Mouse (Mus musculus) left cerebral cortex, adult 11 months (tissue): ENCODE measurements at regions not wholly inside any gene's neighbourhood (a gene's known extent, or its start where the extent isn't known, plus 50 kb on each side); places are given as distances from the start of the nearest gene placed in this dataset.
"Not testable (repeated sequence)": the region's sequence is repeated elsewhere in the genome, so short reads cannot be mapped to it uniquely, and the experiment has no call there.

Experiments used
- DNase-seq: peaks from one replicate; pipeline ENCODE4 v3.0.0; 2022; ENCODE audit warnings: low spot score

GRCm38 (mm10) chr14:17057355-17057754 lies 238.4 kb upstream of the Rarb start:
- no peak for DNase-seq

- no peak for DNase-seq
Measured at GRCm38 (mm10) chr14:17055741-17056140, 236.8 kb upstream of the Rarb start.

GRCm38 (mm10) chr14:17054381-17054780 lies 235.4 kb upstream of the Rarb start:
- no peak for DNase-seq

GRCm38 (mm10) chr14:17046808-17047207 lies 227.9 kb upstream of the Rarb start:
- no peak for DNase-seq

DNA sequence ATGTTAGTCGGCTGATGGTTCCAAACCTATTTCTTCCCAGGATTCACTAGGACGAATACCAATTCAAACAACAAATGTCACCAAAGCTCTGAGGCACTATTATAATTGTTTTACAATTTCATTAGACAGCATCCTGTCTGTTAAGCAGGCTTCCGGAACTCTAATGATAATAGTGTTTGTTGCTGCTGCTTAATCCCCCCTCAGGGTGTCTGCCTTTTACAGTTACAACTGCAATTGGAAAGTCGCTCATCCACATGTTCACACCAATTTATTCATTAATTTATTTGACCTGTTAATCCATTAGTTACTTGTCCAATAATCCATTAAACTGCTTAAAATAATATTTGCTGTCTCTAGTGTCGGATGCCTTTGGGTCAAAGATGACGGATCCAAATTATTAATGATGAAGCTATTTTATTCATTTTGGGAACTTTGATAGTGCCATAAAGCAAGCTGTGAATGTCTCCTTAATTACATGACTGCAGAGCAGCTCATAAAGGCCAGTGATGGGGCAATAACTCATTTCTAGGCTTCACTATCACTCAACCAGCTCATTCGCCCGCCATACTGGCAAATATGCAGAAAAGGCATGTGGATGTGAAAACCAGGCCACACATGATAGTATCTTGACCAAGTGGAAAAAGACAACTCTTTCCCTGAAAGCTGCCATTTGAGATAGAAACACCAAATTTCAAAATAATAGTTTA lies 226.6 kb upstream of the Rarb start:
- DNase-seq: no peak

- DNase-seq: no peak
Measured at GRCm38 (mm10) chr14:17020603-17021356, 201.8 kb upstream of the Rarb start.

DNA sequence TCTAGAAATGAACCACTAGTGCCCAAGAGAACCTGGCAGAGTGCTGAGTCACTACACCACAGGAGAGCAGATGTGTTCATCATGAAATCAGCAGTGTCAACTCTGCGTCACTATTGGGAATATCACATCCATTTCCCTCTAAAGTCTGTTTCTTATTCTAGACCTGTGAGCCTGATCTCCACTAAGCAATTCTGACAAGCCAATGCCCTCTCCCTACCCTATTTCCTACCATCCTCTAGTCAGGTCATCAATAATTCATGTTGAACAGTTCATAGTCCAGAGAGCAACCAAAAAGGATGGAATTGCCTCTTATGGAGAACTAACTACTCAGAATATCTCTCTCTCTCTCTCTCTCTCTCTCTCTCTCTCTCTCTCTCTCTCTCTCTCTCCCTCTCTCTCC lies 194.0 kb upstream of the Rarb start:
- no peak for DNase-seq

- no peak for DNase-seq
Measured at GRCm38 (mm10) chr14:17012200-17012599, 193.2 kb upstream of the Rarb start.

- DNase-seq: no peak
Measured at GRCm38 (mm10) chr14:17005194-17006018, 186.4 kb upstream of the Rarb start.

DNA sequence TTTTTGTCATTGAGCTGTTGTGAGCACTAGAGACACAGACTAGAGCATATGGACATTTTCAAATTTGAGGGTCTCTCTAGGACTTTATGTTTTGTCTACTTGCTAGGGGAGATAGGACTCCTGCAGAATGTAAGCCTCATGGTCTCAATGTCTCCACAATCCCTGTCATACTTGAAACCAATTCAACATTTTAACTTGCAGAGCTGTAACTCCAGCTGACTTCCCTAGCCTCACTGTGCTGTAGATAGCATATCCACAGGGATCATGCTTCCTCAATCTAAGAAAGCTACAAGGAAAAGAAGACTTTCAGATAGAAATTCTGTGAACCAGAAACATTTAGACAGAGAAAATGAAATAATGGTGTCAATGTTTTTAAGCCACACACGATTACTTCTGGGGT lies 185.8 kb upstream of the Rarb start:
- DNase-seq: no peak

DNA sequence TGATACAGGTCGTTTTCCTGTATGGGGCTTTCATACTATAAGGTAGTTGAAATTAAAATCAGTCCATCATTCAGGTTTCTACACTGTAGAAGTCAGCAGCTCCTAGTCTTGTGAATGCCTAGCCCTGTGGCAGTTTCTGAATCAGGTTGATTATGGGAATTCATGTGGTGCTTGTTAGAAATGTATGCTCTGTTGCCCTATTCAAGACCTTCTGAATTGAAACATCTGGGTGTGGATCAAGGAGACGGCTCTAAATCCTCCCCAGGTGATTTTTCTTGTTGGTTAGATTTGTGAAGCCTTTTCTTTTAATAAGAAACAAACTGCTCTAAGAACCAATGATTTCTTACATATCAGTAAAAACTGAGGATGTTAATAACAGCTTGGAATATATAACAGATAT lies 177.8 kb upstream of the Rarb start:
- no peak for DNase-seq

DNA sequence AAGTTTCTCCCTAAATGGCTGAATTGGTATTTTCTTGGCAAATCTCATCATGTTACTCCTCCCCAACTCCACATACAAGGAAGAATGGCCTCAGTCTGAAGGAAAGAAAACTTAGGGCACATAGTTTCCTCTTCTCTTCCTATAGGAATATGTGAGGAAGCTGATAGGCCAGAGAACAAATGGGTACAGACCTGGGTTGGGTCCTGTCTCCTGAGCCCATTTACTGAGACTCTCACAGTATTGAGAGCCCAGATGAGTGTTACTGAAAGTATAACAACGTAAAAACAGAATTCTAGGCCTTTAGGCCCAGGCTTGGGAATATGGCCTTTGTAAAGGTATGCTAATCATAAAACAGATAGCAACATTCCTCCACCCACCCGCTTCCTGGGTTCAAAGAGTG lies 152.0 kb upstream of the Rarb start:
- DNase-seq: not testable (repeated sequence)

DNA sequence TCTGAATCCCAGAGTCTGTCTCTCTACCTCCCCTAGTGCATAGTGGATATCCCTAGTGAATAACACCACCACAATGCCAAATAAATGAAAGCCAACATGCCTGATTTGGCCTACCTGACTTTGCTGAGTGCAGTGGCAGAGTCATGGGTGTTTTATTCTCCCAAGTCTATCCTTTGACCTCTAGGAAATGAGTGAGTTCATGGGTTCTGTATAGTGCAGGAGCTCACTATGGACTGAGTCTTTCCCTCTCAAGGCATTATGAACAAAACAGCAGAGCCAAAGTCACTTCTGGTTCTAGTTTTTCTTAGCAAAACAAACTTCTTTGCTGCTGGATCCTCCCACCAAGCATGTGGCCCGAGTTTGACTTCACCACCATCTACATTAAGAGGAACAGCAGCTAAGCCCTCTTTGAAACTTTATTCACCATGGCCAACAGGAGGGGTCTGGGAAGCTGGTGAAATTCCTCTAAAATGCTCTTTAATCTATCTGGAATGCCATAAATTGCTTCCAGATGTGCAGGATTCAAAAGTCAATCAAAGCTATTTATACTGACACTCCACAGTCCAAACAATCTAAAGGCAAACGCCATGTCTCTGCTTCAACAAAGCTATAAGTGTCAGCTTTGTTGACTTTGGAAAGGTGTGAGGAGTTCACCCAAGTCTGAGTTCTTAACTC lies 145.9 kb upstream of the Rarb start:
- no peak for DNase-seq

GRCm38 (mm10) chr14:16962216-16962826 lies 143.4 kb upstream of the Rarb start:
- no peak for DNase-seq

GRCm38 (mm10) chr14:16957802-16958201 lies 138.8 kb upstream of the Rarb start:
- no peak for DNase-seq

- DNase-seq: no peak
Measured at GRCm38 (mm10) chr14:16954511-16955443, 135.8 kb upstream of the Rarb start.

- DNase-seq: no peak
Measured at GRCm38 (mm10) chr14:16948736-16949135, 129.8 kb upstream of the Rarb start.

GRCm38 (mm10) chr14:16944441-16944840 lies 125.5 kb upstream of the Rarb start:
- DNase-seq: no peak

GRCm38 (mm10) chr14:16943531-16943930 lies 124.6 kb upstream of the Rarb start:
- no peak for DNase-seq

- DNase-seq: no peak
Measured at GRCm38 (mm10) chr14:16927136-16927535, 108.2 kb upstream of the Rarb start.
